Mouse (Mus musculus) retina, postnatal 7 days (tissue): Measurements from ENCODE around the gene Pklr.

ENCODE experiments used
- DNase-seq: peaks from one replicate; pipeline ENCODE4 v3.0.0-alpha.2; 2012; ENCODE audit warnings: low read depth, low spot score

The Pklr gene

DNA sequence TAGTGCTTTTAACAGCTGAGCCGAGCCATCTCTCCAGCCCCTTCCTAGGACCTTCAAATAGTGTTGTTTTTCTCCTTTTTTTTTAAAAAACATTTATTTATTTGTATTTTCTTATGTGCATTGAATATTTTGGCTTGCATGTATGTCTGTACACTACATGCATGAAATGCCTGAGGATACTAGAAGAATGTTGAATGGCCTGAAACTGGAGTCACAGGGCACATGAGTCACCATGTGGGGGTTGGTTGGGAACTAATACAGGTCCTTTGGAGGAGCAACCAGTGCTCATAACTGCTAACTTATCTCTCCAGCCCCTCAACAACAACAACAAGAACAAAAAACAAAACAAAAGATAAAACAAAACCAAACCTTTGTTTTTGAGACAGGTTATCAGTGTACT, 27.2 kb downstream of the Pklr start:
- no peak for DNase-seq

- no peak for DNase-seq
These were observed 27.8 kb downstream of the Pklr start for GRCm38 (mm10) chr3:89163643-89164245.

DNA sequence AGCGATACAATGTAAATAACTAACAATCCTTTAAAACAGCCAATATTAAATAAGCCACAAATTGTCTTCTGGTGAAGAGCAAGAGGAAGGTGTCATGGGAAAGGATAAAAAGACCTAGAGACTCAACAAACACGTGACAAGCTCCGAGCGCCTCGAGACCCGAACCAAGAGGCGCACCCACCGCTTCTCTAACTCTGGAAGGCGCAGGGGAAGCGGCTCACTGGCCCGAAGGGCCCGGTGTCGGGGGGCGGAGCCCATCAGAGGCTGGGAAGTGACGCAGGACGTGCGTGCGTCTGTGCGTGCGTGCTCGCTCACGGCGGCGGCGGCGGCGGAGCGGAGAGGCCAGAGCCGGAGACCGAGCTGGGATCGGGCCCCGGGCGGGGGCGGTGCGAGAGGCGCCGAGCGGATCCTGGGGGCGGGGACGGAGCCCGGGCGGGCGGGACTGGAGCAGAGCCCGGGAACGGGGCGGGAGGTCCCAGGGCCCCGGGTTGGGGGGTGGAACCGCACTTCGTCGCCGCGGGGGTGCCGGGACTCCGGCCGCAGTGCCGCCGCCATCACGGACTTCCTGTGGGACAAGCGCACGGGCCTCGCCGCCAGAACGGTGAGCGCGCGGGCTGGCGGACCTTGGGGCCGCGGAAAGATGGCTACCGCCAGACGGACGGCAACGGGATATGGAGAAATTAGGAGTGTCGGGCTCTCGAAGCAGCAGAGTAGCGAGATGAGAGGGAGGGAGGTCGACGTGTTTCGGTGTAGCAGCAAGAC, 28.7 kb downstream of the Pklr start, which contains the start of gene Clk2:
Gene Clk2 (plus strand): TSS at position 290 of the 762 bp plus-strand sequence.
- peak; percentile 86 for DNase-seq

DNA sequence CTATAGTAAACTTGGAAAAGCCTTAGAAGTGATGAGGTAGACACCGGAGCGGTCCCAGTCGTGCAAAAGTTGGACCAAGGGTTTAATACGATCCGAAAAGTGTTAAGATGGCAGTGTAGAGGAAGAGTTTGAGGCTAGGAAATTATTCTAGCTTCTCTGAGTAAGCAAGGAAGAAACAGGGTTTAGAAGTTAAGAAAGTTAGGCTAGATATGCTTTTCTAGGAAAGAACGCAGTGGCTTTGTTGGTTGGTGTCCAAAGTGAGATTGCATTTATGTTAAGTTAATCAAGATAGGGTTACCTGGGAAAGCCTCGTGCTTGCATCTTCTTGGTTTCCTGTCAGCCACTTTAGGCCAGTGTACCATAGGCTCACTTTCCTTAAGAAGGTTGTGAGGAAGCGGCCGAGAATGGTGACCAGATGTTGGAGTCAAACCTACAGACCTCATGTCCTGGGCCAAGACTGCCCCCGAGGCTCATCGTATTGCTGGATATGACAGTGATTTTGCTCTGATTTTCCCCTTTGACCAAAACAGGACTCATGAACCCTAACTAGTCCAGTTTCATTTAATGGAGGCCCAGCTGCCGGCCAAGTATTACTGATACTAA, 29.4 kb downstream of the Pklr start:
- no peak for DNase-seq

DNA sequence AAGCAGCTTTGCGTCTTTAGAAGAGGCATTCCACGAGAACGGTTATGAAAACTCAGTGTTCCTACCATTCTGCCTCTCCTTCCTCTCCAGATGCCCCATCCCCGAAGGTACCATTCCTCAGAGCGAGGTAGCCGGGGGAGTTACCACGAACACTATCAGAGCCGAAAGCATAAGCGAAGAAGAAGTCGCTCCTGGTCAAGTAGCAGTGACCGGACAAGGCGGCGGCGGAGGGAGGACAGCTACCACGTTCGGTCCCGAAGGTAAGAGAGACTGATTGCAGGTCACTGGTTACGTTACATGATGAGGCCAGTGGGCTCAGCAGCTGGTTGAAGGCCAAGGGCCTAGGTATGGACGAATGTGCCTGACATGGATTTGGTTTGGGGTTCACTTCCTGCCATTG, 31.0 kb downstream of the Pklr start:
- no peak for DNase-seq

GRCm38 (mm10) chr3:89174844-89175243, 38.9 kb downstream of the Pklr start:
- DNase-seq = no peak

DNA sequence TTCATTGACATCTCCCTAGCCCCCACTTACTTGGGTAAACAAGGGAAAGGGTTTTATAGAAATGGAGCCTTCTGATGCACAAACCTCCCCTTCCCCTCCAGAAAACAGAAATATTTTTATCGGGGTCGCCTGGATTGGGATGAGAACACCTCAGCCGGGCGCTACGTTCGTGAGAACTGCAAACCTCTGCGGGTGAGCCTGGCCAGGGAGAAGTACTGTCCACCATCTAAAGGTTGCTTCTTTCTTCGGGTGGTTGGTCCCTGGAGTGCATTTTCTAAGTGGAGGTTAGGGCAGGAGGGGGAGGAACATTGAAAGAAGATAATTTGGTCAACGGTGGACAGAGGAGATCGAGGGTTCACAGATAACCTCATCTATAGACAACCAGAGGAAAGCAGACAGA, 39.6 kb downstream of the Pklr start:
- no peak for DNase-seq

DNA sequence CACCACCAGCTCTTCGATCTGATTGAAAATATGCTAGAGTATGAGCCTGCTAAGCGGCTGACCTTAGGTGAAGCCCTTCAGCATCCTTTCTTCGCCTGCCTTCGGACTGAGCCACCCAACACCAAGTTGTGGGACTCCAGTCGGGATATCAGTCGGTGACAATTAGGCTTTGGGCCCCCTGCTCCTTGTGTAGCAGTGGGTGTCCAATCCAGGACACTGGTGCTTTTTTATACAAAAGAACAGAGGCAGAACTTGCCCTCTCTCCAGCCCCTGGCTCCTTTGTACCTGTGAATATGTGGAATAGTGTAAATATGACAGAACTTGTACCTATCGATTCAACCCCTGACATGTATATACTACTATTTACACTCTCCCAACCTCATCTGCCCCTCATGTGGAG, 40.5 kb downstream of the Pklr start:
- no peak for DNase-seq

DNA sequence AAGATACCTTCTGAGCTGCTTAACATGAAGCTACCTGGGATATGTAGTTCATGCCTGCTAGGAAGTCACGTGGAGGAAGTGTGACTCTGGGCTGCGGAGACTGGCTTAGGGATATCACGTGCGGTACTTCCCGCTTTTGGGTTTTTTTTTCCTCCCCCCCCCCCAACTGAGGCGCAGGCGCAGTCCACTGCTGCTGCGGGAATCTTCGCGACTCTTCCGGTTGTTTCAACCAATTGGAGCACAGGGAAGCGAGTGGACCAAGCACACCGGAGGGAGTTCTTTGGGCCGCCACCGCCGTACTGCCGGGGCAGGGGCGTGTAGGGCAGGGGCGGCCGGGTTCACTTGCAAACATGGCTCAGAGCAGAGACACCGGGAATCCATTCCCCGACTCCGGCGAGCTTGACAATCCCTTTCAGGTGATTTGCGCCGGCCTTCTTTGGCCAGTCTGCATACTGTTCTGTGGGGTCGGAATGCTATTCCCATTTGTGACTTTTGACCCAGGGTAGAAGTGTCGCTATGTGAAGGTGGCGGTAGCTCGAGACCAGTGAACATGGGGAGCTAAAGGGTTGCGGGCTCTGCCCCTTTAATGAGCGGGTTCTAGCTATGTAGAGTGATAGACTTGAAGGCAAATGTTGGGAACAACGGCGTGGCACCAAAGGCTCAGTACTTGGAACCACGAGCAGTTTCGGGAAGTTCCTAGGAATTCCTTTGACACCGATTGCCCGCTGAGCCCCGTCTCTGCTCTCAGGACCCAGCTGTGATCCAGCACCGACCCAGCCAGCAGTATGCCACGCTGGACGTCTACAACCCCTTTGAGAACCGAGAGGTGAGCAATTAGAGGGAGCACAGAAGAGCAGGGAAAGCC, 41.5 kb downstream of the Pklr start, which contains the start of gene Scamp3:
Gene Scamp3 (plus strand): TSS at position 232 of the 865 bp plus-strand sequence.
- peak; percentile 95 for DNase-seq

- no peak for DNase-seq
These were observed 42.1 kb downstream of the Pklr start for GRCm38 (mm10) chr3:89178107-89178385.

DNA sequence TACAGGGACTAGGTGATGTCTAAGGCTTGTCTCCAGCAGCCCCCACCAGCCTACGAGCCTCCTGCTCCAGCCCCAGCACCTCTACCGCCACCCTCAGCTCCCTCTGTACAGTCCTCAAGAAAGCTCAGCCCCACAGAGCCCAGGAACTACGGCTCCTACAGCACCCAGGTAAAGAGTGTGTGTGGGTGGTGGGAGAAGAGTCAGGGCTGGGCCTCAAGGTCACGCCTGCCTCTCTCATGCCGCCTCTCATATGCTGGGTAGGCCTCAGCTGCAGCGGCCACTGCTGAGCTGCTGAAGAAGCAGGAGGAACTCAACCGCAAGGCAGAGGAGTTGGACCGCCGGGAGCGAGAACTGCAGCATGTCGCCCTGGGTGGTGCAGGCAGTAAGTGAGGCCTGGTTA, 43.1 kb downstream of the Pklr start:
- DNase-seq = no peak

- no peak for DNase-seq
These were observed 46.0 kb downstream of the Pklr start for GRCm38 (mm10) chr3:89181749-89182500.

DNA sequence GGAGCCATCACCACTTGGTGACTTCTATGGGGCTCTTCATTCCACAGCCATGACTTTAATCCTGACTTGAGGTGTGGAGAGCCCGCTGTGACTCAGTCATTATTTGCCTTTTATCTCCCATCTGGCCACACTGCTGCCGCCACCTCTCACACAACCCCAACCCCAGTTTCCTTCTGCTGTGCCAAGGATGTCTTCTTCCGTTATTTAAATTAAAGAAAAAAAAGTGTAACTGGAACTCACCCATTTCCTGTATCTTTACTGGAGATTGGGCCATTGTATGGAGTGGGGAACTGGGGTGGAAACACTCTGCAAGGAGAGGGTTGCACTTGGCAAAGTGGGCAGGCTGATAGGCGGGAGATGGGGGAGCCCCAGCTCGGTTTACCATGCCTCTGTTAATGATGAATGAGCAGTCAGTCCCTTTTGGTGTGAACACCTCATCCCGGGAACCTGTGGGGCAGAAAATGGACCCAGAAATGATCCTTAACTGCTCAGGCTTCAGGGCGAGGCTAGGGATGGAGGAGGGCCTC, 46.7 kb downstream of the Pklr start:
- DNase-seq = no peak

- peak; percentile 68 for DNase-seq
These were observed 47.4 kb downstream of the Pklr start, which contains the start of gene Fam189b for GRCm38 (mm10) chr3:89183058-89183958. Gene Fam189b (plus strand): TSS chr3:89183143.

GRCm38 (mm10) chr3:89183959-89184315, 48.0 kb downstream of the Pklr start:
- no peak for DNase-seq

DNA sequence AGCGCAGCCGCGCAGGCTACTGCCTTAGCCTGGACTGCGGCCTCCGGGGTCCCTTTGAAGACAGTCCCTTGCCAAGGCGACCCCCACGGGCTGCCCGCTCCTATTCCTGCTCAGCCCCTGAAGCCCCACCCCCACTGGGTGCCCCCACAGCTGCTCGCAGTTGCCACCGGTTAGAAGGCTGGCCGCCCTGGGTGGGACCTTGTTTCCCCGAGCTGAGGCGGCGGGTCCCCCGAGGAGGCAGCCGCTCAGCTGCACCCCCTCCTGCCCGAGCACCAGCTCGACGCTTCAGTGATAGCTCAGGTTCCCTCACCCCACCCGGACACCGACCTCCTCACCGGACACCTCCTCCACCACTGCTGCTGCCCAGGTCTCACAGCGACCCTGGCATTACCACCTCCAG, 51.3 kb downstream of the Pklr start:
- no peak for DNase-seq

DNA sequence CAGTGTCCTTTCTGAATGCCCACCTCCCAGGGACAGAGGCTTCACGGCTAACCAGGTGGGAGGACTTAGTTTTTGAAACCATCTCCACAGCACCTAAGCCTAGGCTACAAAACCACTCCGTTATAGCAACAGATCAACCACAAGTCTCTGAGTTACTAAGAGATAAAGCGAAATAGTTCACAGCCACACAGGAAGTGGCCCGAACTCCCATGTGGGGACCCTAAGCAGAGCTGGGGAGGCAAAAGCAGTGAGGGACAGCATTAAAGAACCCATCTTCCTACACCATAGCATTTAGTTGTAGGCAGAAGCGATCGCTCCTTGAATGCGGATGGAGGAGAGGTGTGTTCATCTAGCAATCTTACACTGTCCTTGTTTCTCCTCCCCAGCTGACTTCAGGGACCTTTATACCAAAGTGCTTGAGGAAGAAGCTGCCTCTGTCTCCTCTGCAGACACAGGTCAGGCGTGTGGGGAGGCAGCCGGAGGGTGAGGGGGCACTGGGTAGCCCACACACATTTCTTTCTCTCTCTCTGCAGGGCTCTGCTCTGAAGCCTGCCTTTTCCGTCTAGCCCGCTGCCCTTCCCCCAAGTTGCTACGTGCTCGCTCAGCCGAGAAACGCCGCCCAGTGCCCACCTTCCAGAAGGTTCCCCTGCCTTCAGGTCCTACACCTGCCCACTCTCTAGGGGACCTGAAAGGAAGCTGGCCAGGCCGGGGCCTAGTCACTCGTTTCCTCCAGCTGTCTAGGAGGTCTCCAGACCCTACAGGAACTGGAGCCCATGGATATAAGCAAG, 51.9 kb downstream of the Pklr start:
- DNase-seq = no peak

DNA sequence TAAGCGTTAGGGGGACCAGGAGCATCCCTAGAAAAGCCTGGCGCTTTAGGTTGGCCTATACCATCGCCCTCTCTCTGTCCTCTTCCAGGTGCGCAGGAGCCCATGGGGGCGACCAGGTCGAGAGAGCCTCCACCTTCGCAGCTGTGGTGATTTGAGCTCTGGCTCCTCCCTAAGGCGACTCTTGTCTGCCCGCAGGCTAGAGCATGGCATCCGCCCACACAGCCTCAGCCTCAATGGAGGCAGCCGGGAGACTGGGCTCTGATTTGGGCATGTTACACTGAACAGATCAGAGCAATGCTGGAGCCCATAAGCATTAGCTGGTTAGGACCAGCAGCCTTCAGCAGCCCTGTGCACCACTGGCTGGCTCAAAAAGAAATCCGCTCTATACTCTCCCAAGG, 52.5 kb downstream of the Pklr start:
- no peak for DNase-seq

GRCm38 (mm10) chr3:89190436-89190835, 54.5 kb downstream of the Pklr start:
- no peak for DNase-seq
